Mouse (Mus musculus): ENCODE measurements around the gene Grid2ip. TPM values are rescaled to one million over a fixed set of nuclear protein-coding genes. Genes with fewer than 3 reads are reported as not detected.

The Grid2ip gene
- polyA plus RNA-seq, 1 experiment: not detected

GRCm38 (mm10) chr5:143422990-143423389 is 65.9 kb downstream of the Grid2ip start:
- no peak overlapping the region for H3K27ac ChIP-seq (ENCODE audit: insufficient read depth, low read depth, low read length)
- WGBS: 80% methylated on average over 4 of the region's 4 CpGs
- no peak for TF ChIP-seq POLR2A (IDR thresholded peaks at IDR 0.05; ENCODE audit: insufficient read depth, low read depth, low read length)
- no peak for TF ChIP-seq CTCF (IDR thresholded peaks at IDR 0.05; ENCODE audit: insufficient read depth, low read depth, low read length)
- no peaks in the 10 kb centered on the region for H3K4me1 ChIP-seq (ENCODE audit: control insufficient read depth, insufficient read depth, low read length)
- H3K4me3 ChIP-seq (ENCODE audit: insufficient read depth, low read depth, low read length): no peak overlapping the region

GRCm38 (mm10) chr5:143423899-143424519 is 66.9 kb downstream of the Grid2ip start:
- Histone ChIP-seq H3K4me1 (ENCODE audit: control insufficient read depth, insufficient read depth, low read length) (no peaks in the 10 kb centered on the region), H3K4me3 (ENCODE audit: insufficient read depth, low read depth, low read length) (no peak overlapping the region), H3K27ac (ENCODE audit: insufficient read depth, low read depth, low read length) (no peak overlapping the region)
- TF ChIP-seq POLR2A (IDR thresholded peaks at IDR 0.05; ENCODE audit: insufficient read depth, low read depth, low read length): no peak
- TF ChIP-seq CTCF (IDR thresholded peaks at IDR 0.05; ENCODE audit: insufficient read depth, low read depth, low read length): no peak
- WGBS: 14% methylated on average over 6 of the region's 6 CpGs

GRCm38 (mm10) chr5:143434421-143434820 is 77.3 kb downstream of the Grid2ip start:
- Histone ChIP-seq H3K27ac (ENCODE audit: insufficient read depth, low read depth, low read length) (no peak overlapping the region), H3K4me1 (ENCODE audit: control insufficient read depth, insufficient read depth, low read length) (no peaks in the 10 kb centered on the region), H3K4me3 (ENCODE audit: insufficient read depth, low read depth, low read length) (no peak overlapping the region)
- TF ChIP-seq CTCF (IDR thresholded peaks at IDR 0.05; ENCODE audit: insufficient read depth, low read depth, low read length) (peak; percentile 84), POLR2A (IDR thresholded peaks at IDR 0.05; ENCODE audit: insufficient read depth, low read depth, low read length) (no peak)
- WGBS: 16% methylated on average over 4 of the region's 4 CpGs

- Histone ChIP-seq H3K27ac (ENCODE audit: insufficient read depth, low read depth, low read length) (no peak overlapping the region), H3K4me3 (ENCODE audit: insufficient read depth, low read depth, low read length) (no peak overlapping the region), H3K4me1 (ENCODE audit: control insufficient read depth, insufficient read depth, low read length) (no peaks in the 10 kb centered on the region)
- no peak for TF ChIP-seq CTCF (IDR thresholded peaks at IDR 0.05; ENCODE audit: insufficient read depth, low read depth, low read length)
- TF ChIP-seq POLR2A (IDR thresholded peaks at IDR 0.05; ENCODE audit: insufficient read depth, low read depth, low read length): no peak
- WGBS: 79% methylated on average over 3 of the region's 3 CpGs
Measured at GRCm38 (mm10) chr5:143441298-143441697, 84.2 kb downstream of the Grid2ip start.

- WGBS: 86% methylated on average over 12 of the region's 12 CpGs
- H3K4me1 ChIP-seq (ENCODE audit: control insufficient read depth, insufficient read depth, low read length): no peaks in the 10 kb centered on the region
- H3K4me3 ChIP-seq (ENCODE audit: insufficient read depth, low read depth, low read length): no peak overlapping the region
- TF ChIP-seq CTCF (IDR thresholded peaks at IDR 0.05; ENCODE audit: insufficient read depth, low read depth, low read length) (no peak), POLR2A (IDR thresholded peaks at IDR 0.05; ENCODE audit: insufficient read depth, low read depth, low read length) (no peak)
- no peak overlapping the region for H3K27ac ChIP-seq (ENCODE audit: insufficient read depth, low read depth, low read length)
Measured at GRCm38 (mm10) chr5:143441753-143442152, 84.6 kb downstream of the Grid2ip start.

Other genes with a start within 250 kb of the Grid2ip start
- not detected in 2 replicates for gene Rnf216, start 244.3 kb upstream of the Grid2ip start, polyA plus RNA-seq (2012; ENCODE audit: insufficient read depth, insufficient read length, low replicate concordance, missing spikeins)
- not detected in 2 replicates for gene Olfr718-ps1, start 209.8 kb upstream of the Grid2ip start, polyA plus RNA-seq (2012; ENCODE audit: insufficient read depth, insufficient read length, low replicate concordance, missing spikeins)
- not detected in 2 replicates for gene Rbak, start 176.6 kb upstream of the Grid2ip start, polyA plus RNA-seq (2012; ENCODE audit: insufficient read depth, insufficient read length, low replicate concordance, missing spikeins)
- gene Spdye4b, start 176.3 kb upstream of the Grid2ip start, polyA plus RNA-seq (2012; ENCODE audit: insufficient read depth, insufficient read length, low replicate concordance, missing spikeins): not detected in 2 replicates
- gene Spdye4a, start 130.4 kb upstream of the Grid2ip start, polyA plus RNA-seq (2012; ENCODE audit: insufficient read depth, insufficient read length, low replicate concordance, missing spikeins): not detected in 2 replicates
- gene Zfp12, start 122.2 kb upstream of the Grid2ip start, polyA plus RNA-seq (2012; ENCODE audit: insufficient read depth, insufficient read length, low replicate concordance, missing spikeins): not detected in 2 replicates
- not detected in 2 replicates for gene Zfp316, start 87.3 kb upstream of the Grid2ip start, polyA plus RNA-seq (2012; ENCODE audit: insufficient read depth, insufficient read length, low replicate concordance, missing spikeins)
- gene Zfp853, start 63.7 kb upstream of the Grid2ip start, polyA plus RNA-seq (2012; ENCODE audit: insufficient read depth, insufficient read length, low replicate concordance, missing spikeins): not detected in 2 replicates
- not detected in 2 replicates for gene E130309D02Rik, start 42.0 kb upstream of the Grid2ip start, polyA plus RNA-seq (2012; ENCODE audit: insufficient read depth, insufficient read length, low replicate concordance, missing spikeins)
- not detected in 2 replicates for gene Zdhhc4, start 28.1 kb upstream of the Grid2ip start, polyA plus RNA-seq (2012; ENCODE audit: insufficient read depth, insufficient read length, low replicate concordance, missing spikeins)
- not detected in 2 replicates for gene Kdelr2, start 46.5 kb downstream of the Grid2ip start, polyA plus RNA-seq (2012; ENCODE audit: insufficient read depth, insufficient read length, low replicate concordance, missing spikeins)
- not detected in 2 replicates for gene Daglb, start 107.2 kb downstream of the Grid2ip start, polyA plus RNA-seq (2012; ENCODE audit: insufficient read depth, insufficient read length, low replicate concordance, missing spikeins)
- gene Rac1, start 170.7 kb downstream of the Grid2ip start, polyA plus RNA-seq (2012; ENCODE audit: insufficient read depth, insufficient read length, low replicate concordance, missing spikeins): 73.1 TPM in 1 of 2 replicates, not detected in the other

Data from olfactory bulb, adult 2 months (tissue).